Mouse (Mus musculus) forebrain, embryonic 12.5 days (tissue): Measurements from ENCODE around the gene Ttc41. TPM values are rescaled to one million over a fixed set of nuclear protein-coding genes. Genes with fewer than 3 reads are reported as not detected.

Experiments
- ATAC-seq: fragments of 200-750 bp; cut with Nextera tagmentation; 2 replicates; pipeline ENCODE4 v1.8.0; 2017; ENCODE audit warnings: moderate TSS enrichment; ENCODE audit not compliant: low FRiP score
- H3K27ac ChIP-seq: fragments of 300-500 bp; sonication (generic); 2 replicates; pipeline ENCODE4 v1.5.1; 2016; ENCODE audit warnings: mild to moderate bottlenecking
- H3K27me3 ChIP-seq: fragments of 300-500 bp; sonication (generic); 2 replicates; pipeline ENCODE4 v1.6.1; 2016; ENCODE audit warnings: mild to moderate bottlenecking
- H3K36me3 ChIP-seq: fragments of 300-500 bp; sonication (generic); replicated peaks from 2 replicates; pipeline ENCODE4 v1.6.1; 2016; ENCODE audit warnings: mild to moderate bottlenecking
- H3K4me1 ChIP-seq: fragments of 300-500 bp; sonication (generic); 2 replicates; pipeline ENCODE4 v1.6.1; 2016
- H3K4me2 ChIP-seq: fragments of 300-500 bp; sonication (generic); 2 replicates; pipeline ENCODE4 v1.6.1; 2016; ENCODE audit warnings: mild to moderate bottlenecking, moderate library complexity
- H3K4me3 ChIP-seq: fragments of 300-500 bp; sonication (generic); replicated peaks from 2 replicates; pipeline ENCODE4 v1.5.1; 2016; ENCODE audit warnings: mild to moderate bottlenecking
- H3K9ac ChIP-seq: fragments of 300-500 bp; sonication (generic); 2 replicates; pipeline ENCODE4 v1.6.1; 2016; ENCODE audit warnings: mild to moderate bottlenecking
- H3K9me3 ChIP-seq: fragments of 300-500 bp; sonication (generic); 2 replicates; pipeline ENCODE4 v1.6.1; 2016
- WGBS: fragments of 180-500 bp; shearing (Covaris S2); methylation state at CpG from one replicate; pipeline ENCODE4 v1.1.7; 2016; 5-methylcytosine and 5-hydroxymethylcytosine counted together
- microRNA-seq: library from miRNA; unstranded; fragments of <30 nt; microRNA quantifications from one replicate; pipeline ENCODE4, GENCODE M21; 2017
- polyA plus RNA-seq: library from polyadenylated mRNA; unstranded; fragments of >200 nt; fragmentation: Nextera tagmentation; extraction: Ambion mirVana; gene quantifications from 2 replicates; pipeline ENCODE4 v1.2.1, GENCODE M21; 2016

The Ttc41 gene
- polyA plus RNA-seq, 1 experiment from 2014 or later, result 2.9 TPM

- no peaks in the 10 kb centered on the region for H3K9me3 ChIP-seq
- H3K36me3 ChIP-seq, result 0 out of 2 replicates have a peak, but pooled peaks cover 4% of the 10 kb centered on the region
- H3K9ac ChIP-seq, result no peak overlapping the region
- H3K27me3 ChIP-seq, result no peaks in the 10 kb centered on the region
- H3K4me3 ChIP-seq, result no peak overlapping the region
- no peak for ATAC-seq
- H3K27ac ChIP-seq, result no peak overlapping the region
- WGBS, result 85% methylated on average over 7 of the region's 7 CpGs
- peaks cover 10% of the 10 kb centered on the region for H3K4me1 ChIP-seq
- H3K4me2 ChIP-seq, result no peak overlapping the region
Measured at GRCm38 (mm10) chr10:86815133-86815532, 109.5 kb downstream of the Ttc41 start.

- Histone ChIP-seq H3K4me1 (peaks cover 14% of the 10 kb centered on the region), H3K27me3 (no peaks in the 10 kb centered on the region), H3K27ac (0 out of 2 replicates have a peak overlapping the region, but pooled peaks have one; percentile 20), H3K4me3 (no peak overlapping the region), H3K9ac (no peak overlapping the region), H3K9me3 (no peaks in the 10 kb centered on the region), H3K36me3 (peaks cover 6% of the 10 kb centered on the region), H3K4me2 (no peak overlapping the region)
- WGBS, result 31% methylated on average over 8 of the region's 8 CpGs
- ATAC-seq, result no peak
Measured at GRCm38 (mm10) chr10:86819649-86820165, 114.1 kb downstream of the Ttc41 start.

DNA sequence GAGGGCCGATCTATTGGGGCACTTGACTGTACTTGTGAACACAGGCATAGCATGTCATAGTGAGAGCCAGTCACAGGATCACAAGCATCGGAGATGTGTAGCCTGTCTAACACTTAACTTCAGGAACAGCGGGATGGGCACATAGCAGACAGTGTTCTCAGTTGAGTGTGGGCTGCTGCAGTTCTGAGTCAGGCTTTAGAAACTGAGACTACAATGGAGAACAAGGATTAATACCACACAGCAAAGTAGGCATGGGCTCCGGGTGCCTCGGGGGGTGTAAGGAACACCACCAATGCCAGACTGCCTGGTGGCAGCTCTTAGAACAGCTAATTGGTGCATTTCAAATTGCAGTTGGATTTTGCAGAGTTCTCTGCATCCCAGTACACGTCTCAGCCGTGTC lies 115.4 kb downstream of the Ttc41 start:
- Histone ChIP-seq H3K27me3 (no peaks in the 10 kb centered on the region), H3K4me2 (no peak overlapping the region), H3K9ac (no peak overlapping the region), H3K4me1 (peaks cover 18% of the 10 kb centered on the region), H3K36me3 (peaks cover 6% of the 10 kb centered on the region), H3K9me3 (no peaks in the 10 kb centered on the region), H3K4me3 (no peak overlapping the region), H3K27ac (no peak overlapping the region)
- WGBS, result 89% methylated on average over 7 of the region's 7 CpGs
- no peak for ATAC-seq

GRCm38 (mm10) chr10:86824093-86824492 lies 118.5 kb downstream of the Ttc41 start:
- Histone ChIP-seq H3K9ac (no peak overlapping the region), H3K36me3 (peaks cover 6% of the 10 kb centered on the region), H3K4me1 (peaks cover 18% of the 10 kb centered on the region), H3K27me3 (no peaks in the 10 kb centered on the region), H3K4me3 (no peak overlapping the region), H3K4me2 (no peak overlapping the region), H3K9me3 (0 out of 2 replicates have a peak, but pooled peaks cover 2% of the 10 kb centered on the region), H3K27ac (no peak overlapping the region)
- WGBS, result 75% methylated on average over 6 of the region's 6 CpGs
- ATAC-seq, result no peak

GRCm38 (mm10) chr10:86824871-86825270 lies 119.3 kb downstream of the Ttc41 start:
- Histone ChIP-seq H3K9me3 (0 out of 2 replicates have a peak, but pooled peaks cover 6% of the 10 kb centered on the region), H3K36me3 (peaks cover 6% of the 10 kb centered on the region), H3K27me3 (no peaks in the 10 kb centered on the region), H3K4me3 (no peak overlapping the region), H3K4me2 (peak overlapping the region; percentile 8; the same call in 1 of the 2 replicates), H3K4me1 (peaks cover 11% of the 10 kb centered on the region), H3K27ac (no peak overlapping the region), H3K9ac (no peak overlapping the region)
- peak; percentile 47; the same call in 1 of the 2 replicates for ATAC-seq
- 45% methylated on average over 14 of the region's 14 CpGs for WGBS

GRCm38 (mm10) chr10:86825871-86826522 lies 120.4 kb downstream of the Ttc41 start:
- Histone ChIP-seq H3K4me2 (no peak overlapping the region), H3K27ac (no peak overlapping the region), H3K9ac (no peak overlapping the region), H3K4me3 (no peak overlapping the region), H3K27me3 (no peaks in the 10 kb centered on the region), H3K36me3 (peaks cover 5% of the 10 kb centered on the region), H3K9me3 (0 out of 2 replicates have a peak, but pooled peaks cover 6% of the 10 kb centered on the region), H3K4me1 (peaks cover 7% of the 10 kb centered on the region; the same call in 1 of the 2 replicates)
- WGBS, result 89% methylated on average over 10 of the region's 10 CpGs
- no peak for ATAC-seq

Small RNAs within 50 kb of the gene (microRNA-seq; reads per million reads assigned to microRNA genes)
- 4.4 reads per million, percentile 16 among the genes with 10 or more reads in this experiment for gene Gm25745

Other genes starting within 250 kb of the Ttc41 start
- gene Syn3, start 206.9 kb upstream of the Ttc41 start, polyA plus RNA-seq, result 9.2 and 9.6 TPM in 2 replicates
- gene Hsp90b1, start 302 bp upstream of the Ttc41 start, polyA plus RNA-seq, result 468 and 481 TPM in 2 replicates
- gene Gm49358, start 58.2 kb downstream of the Ttc41 start, polyA plus RNA-seq, result not detected in 2 replicates
- 2.4 and 2.9 TPM in 2 replicates for gene Nt5dc3, start 73.2 kb downstream of the Ttc41 start, polyA plus RNA-seq